Mouse (Mus musculus) monocyte, adult 5-6 weeks (primary cell): ENCODE data around the gene Cacna1e. TPM values are rescaled to one million over a fixed set of nuclear protein-coding genes. Genes with fewer than 3 reads are reported as not detected.
A peak's percentile ranks its signal among the peaks of the same experiment; 100 is the strongest.

Experiments used
- ATAC-seq: fragments of 153-309, 156-312 bp; replicated peaks from 2 replicates; pipeline ENCODE4 v1.8.0; 2017; ENCODE audit warnings: mild to moderate bottlenecking; ENCODE audit not compliant: low TSS enrichment, insufficient number of reproducible peaks, severe bottlenecking, poor library complexity, low FRiP score
- total RNA-seq: library from RNA; stranded (forward); fragments of 200-1000, 200-491, 200-594 nt; gene quantifications from 3 replicates; pipeline ENCODE4 v1.2.3, GENCODE M21; 2017

Cacna1e gene
- total RNA-seq, 1 experiment from 2014 or later: 1.8 TPM

DNA sequence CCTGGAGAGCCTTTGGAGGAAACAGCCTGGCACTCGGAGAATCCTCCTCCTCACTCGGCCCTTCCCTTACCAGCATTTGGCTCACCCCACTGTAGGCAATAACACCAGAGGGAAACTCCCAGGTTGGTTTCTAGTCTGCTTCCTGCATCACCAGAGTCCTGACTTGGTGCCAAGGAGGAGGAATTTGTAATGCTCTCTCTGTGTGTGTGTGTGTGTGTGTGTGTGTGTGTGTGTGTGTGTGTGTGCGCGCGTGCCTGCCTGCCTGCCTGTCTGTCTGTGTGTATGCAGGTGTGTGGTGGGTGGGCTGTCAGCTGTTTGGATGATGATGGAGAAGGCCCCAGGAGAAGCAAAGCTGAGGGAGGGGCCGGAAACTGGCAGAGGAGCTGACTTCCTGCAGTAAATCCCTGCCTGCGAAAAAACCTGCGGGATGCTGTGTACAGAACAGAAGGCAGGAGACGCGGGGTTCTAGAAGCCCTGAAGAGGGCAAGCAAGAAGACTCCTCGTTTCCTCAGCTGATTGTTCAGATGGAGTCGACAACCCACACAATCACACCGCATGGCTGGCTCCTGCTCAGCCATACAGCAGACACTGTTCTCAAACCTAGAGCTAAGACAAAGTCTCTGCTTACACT, 92.6 kb downstream of the Cacna1e start:
- ATAC-seq: no peak

GRCm38 (mm10) chr1:154788491-154788890, 95.8 kb downstream of the Cacna1e start:
- no peak for ATAC-seq

DNA sequence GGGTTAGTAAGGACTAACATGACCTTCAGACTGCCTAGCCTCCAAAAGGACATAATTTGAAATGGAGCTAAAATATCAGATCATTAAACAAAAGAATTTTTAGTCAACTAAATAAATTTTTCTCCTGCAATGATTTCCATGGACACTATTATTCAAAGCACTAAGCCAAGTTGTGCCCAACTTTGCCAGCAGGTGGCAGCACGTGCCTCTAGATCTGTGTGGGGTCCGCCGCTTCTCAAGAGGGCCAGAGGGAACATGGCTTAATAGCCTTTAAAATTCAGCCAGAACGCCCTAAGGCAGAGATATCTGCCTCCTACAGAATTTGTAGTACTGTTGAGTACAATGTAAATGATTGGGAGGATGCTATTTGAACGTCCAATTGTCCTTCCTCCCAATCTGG, 96.2 kb downstream of the Cacna1e start:
- no peak for ATAC-seq

DNA sequence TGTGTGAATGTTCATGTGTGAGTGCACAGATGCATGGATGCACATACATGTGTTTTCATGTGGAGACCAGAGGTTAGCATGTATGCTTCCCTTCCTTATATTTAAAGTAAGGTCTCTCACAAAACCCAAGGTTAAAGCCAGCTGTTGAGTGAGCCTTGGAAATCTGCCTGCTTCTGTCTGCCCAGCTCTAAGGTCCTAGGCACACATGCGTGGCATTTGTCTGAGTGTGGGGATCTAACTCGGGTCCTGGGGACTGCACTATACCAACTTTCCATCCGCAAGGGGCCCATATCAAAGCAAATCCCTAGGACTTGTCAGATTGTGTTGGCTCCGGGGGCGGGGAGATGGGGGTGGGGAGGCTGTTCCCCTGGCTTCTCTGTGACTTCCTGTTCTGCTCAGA, 96.9 kb downstream of the Cacna1e start:
- no peak for ATAC-seq

DNA sequence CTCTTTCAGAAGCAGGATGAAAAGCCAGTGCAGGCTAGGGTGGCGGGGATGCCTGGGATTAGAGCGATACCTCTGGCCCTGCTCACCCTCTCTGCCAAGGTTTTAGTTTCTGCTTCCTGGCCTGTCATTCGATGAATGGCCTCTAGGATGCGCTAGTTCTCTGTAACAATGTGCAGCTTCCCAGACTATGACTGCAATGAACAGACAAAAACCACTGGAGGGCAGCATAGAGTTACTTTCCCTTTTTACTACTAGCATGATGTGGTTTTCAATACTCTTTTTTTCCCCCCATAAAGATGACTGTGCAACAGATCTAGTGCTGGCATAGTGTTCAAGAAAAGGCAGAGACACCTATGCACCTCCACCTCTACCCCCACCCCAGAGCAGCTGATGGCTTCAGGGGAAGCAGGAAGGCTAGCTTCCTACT, 98.0 kb downstream of the Cacna1e start:
- ATAC-seq: peak; percentile 84

GRCm38 (mm10) chr1:154784862-154785261, 99.4 kb downstream of the Cacna1e start:
- ATAC-seq: no peak

DNA sequence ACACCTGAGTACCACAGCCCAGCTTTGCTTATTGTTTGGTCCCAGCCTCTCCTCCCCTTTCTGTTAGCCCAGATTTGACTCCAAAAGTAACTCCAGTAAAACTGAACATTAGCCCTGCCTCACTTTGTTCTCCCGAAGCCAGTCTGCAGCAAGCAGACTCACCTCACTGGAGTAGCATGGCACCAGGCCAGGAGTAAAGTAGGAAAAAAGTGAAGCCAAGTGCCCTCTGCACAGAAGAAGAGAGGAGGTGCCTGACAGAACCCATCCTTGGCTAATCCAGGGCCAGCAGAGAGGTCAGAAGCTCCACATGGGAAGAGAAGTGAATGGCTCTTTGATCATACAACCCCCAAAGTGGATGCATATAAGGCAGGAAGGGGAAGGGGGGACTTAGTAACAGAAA, 100.8 kb downstream of the Cacna1e start:
- ATAC-seq: no peak

GRCm38 (mm10) chr1:154779908-154780514, 104.3 kb downstream of the Cacna1e start:
- no peak for ATAC-seq

DNA sequence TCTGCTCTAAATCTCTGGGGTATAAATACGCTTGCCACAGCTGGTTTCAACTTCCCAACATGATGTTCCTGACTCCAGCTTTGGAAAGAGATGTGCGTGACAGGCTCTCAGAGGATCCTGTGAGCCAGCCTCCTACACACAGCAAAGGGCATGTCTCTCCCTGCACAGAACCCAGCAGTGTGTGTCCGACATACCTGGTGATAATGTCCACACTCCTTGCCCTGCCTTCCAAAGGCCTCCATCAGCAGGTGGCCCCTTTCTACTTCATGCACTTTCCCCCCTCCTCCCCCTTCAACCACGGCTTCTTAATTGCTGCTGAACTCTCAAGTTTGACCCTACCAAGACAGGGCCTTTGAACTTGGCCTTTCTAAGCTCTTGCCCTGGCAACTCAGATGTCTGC, 108.0 kb downstream of the Cacna1e start:
- no peak for ATAC-seq

GRCm38 (mm10) chr1:154774468-154774867, 109.8 kb downstream of the Cacna1e start:
- ATAC-seq: no peak

- no peak for ATAC-seq
These were observed 113.2 kb downstream of the Cacna1e start for GRCm38 (mm10) chr1:154771111-154771510.

DNA sequence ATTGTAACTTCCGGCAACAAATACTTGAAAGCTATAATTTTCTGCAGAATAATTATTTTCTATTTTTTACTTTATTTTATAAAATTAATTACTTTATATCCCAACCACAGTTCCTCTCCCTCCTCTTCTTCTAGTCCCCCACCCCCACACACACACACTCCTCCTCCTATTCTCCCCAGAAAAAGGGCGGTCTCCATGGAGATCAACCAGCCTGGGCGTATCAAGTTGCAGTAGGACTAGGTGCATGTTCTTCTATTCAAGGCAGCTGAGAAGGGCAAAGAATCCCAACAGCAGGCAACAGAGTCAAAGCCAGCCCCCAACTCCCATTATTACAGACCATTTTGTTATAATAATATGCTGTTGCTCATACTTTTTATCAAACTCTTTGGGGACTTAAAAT, 113.8 kb downstream of the Cacna1e start:
- ATAC-seq: no peak

- no peak for ATAC-seq
These were observed 121.2 kb downstream of the Cacna1e start for GRCm38 (mm10) chr1:154763132-154763531.

DNA sequence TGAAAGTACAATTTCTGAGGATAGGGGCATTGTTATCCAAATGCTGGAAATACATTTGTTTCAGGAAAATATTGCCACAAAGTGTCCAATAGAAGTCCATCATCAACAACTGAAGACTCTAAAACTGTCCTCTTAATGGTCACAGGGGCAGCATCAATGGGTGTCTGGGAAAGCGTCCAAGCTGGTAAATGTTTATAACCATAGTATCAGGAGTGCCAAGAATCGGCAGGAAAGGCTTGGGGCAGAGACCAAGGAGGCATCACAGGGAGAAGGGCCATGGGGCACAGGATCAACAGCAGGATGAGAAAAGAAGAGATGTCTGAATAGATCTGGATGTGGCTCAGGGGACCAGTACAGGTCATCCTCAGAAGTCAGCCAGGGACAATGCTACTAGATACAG, 132.2 kb downstream of the Cacna1e start:
- ATAC-seq: no peak

DNA sequence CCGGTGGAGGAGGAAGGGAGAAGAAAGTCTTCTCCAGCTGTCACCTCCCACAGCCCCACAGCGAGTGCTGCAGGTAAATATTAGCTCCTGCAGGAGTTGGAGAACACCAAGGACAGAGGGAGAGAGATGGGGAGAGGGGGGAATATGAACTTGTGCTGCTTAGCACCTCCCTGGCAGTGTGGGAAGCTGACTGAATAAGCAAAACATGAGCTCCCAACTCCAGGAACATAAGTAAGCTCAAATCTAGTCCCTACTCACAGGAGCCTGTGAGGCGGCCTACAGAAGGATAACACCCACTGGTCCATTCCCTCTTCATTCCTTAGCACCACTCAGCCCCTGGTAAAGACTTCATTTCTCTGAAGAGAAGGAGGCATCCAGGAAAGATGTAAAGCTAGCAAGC, 135.8 kb downstream of the Cacna1e start:
- ATAC-seq: no peak

GRCm38 (mm10) chr1:154745241-154745640, 139.1 kb downstream of the Cacna1e start:
- ATAC-seq: no peak

DNA sequence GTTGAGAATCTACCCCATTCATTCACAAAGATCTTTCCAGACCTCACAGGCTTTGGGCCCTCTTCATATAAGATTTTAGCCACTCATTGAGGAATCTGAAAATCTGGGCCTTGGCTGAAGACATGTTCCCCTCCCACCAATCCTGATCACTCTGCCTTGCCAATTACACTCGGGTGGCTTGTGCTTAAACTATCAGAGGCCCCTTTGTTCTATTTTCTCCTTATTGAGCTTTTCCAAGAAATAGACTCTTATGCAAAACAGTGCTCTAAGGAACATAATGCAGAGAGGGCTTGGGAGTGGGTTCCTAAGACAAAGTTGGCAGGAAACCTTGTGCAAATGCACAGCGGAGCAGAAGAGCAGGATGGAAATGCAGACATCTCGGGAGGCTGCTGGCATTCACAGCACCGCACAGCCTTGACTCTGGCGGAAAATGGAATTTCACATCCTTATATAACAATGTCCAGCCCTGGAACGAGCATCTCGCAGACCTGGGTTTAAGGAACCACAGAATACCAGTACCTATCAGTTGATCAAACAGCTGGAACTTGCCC, 153.8 kb downstream of the Cacna1e start:
- ATAC-seq: no peak

GRCm38 (mm10) chr1:154729269-154729980, 154.9 kb downstream of the Cacna1e start:
- ATAC-seq: no peak

DNA sequence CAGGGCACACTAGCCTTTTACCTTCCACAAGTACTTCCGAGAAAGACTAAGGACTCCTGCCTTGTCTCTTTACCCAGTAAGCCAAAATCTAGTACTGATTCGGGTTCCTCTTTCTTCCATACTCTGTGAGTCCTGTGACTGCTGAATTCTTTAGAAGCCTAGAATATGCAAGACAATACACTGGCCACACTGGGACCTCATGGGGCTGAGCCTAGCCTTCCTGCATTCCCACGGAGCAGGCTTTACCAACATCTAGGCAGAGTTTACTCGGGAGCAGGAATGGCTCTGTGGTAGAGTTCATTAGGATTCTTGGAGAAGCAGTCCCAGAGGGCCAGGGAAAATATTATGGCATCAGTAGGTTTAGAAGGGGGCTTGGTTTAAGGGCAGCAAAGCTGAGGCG, 155.6 kb downstream of the Cacna1e start:
- ATAC-seq: no peak

- ATAC-seq: no peak
These were observed 156.6 kb downstream of the Cacna1e start for GRCm38 (mm10) chr1:154727696-154728095.
